Mouse (Mus musculus) limb, embryonic 12.5 days (tissue): ENCODE measurements around the gene Ruvbl1. TPM values are rescaled to one million over a fixed set of nuclear protein-coding genes. Genes with fewer than 3 reads are reported as not detected.

Source experiments
- ATAC-seq: fragments of 200-750 bp; cut with Nextera tagmentation; 2 replicates; pipeline ENCODE4 v1.8.0; 2017; ENCODE audit warnings: low read depth, moderate TSS enrichment; ENCODE audit not compliant: insufficient number of reproducible peaks, insufficient read depth, low FRiP score, low TSS enrichment
- H3K27ac ChIP-seq: fragments of 300-500 bp; sonication (generic); 2 replicates; pipeline ENCODE4 v1.5.1; 2016; ENCODE audit warnings: mild to moderate bottlenecking, moderate library complexity
- H3K27me3 ChIP-seq: fragments of 300-500 bp; sonication (generic); 2 replicates; pipeline ENCODE4 v1.6.1; 2016; ENCODE audit warnings: mild to moderate bottlenecking, moderate library complexity
- H3K36me3 ChIP-seq: fragments of 300-500 bp; sonication (generic); 2 replicates; pipeline ENCODE4 v1.6.1; 2016; ENCODE audit warnings: mild to moderate bottlenecking, moderate library complexity
- H3K4me1 ChIP-seq: fragments of 300-500 bp; sonication (generic); replicated peaks from 2 replicates; pipeline ENCODE4 v1.6.1; 2016
- H3K4me2 ChIP-seq: fragments of 300-500 bp; sonication (generic); 2 replicates; pipeline ENCODE4 v1.6.1; 2016; ENCODE audit warnings: mild to moderate bottlenecking, moderate library complexity
- H3K4me3 ChIP-seq: fragments of 300-500 bp; sonication (generic); replicated peaks from 2 replicates; pipeline ENCODE4 v1.5.1; 2016; ENCODE audit warnings: mild to moderate bottlenecking
- H3K9ac ChIP-seq: fragments of 300-500 bp; sonication (generic); replicated peaks from 2 replicates; pipeline ENCODE4 v1.6.1; 2016; ENCODE audit warnings: mild to moderate bottlenecking, moderate library complexity
- H3K9me3 ChIP-seq: fragments of 300-500 bp; sonication (generic); 2 replicates; pipeline ENCODE4 v1.6.1; 2016; ENCODE audit warnings: mild to moderate bottlenecking, moderate library complexity
- WGBS: fragments of 180-500 bp; shearing (Covaris S2); methylation state at CpG from one replicate; pipeline ENCODE4 v1.1.7; 2016; 5-methylcytosine and 5-hydroxymethylcytosine counted together
- polyA plus RNA-seq: library from polyadenylated mRNA; unstranded; fragments of >200 nt; fragmentation: Nextera tagmentation; extraction: Ambion mirVana; gene quantifications from 2 replicates; pipeline ENCODE4 v1.2.1, GENCODE M21; 2016

The Ruvbl1 gene
- polyA plus RNA-seq, 1 experiment from 2014 or later: 161 TPM

DNA sequence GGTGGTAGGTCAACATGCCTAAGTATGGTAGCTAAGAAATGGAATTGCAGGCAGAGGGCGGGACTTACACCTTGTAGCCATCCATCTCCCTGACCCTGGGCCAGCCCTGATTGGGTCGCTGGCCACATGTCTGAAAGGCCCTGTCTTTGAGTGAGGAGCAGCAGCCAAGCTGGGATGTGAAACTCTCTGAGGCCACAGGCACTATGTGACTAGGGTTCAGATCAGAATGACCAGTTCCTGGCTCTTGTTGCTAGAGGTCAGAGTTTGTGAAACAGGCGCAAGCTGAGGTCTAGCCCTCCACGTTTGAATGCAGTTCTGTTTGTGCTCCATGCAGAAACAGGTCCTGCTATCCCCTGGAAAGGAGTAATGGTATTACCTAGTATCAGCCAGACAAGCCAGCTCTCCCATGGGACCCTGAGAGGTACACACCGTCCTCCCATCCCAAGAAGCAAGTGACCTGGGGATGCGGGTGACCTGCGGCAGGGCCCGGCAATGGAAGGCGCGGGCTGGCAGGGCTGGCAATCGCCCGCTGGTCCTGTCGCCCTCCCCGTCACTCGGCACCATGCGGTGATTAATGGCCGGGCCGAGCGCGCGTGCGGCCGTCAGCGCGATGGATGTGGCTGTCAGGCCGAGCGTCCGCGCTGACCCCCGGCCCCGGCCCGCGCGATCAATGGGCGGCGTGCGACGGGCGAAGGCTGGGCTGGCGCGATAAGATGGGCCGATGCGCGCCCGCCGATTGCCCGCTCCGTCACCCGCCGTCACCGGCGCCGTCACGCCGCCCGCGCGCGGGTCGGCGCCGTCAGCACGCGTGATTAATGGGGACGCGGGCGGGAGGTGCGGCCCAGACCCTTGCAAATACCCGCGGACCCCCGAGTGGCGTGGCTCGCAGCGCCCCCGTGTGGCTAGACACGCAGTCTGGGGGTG is 34.5 kb downstream of the Ruvbl1 start:
- Histone ChIP-seq H3K27ac (no peak overlapping the region), H3K27me3 (peaks cover 8% of the 10 kb centered on the region; the same call in 1 of the 2 replicates), H3K4me2 (peak overlapping the region; percentile 98), H3K9me3 (no peaks in the 10 kb centered on the region), H3K4me3 (peak overlapping the region; percentile 59), H3K36me3 (peaks cover 59% of the 10 kb centered on the region), H3K9ac (peak overlapping the region; percentile 74), H3K4me1 (peaks cover 8% of the 10 kb centered on the region)
- ATAC-seq: peak; percentile 63
- WGBS: 2% methylated on average over 76 of the region's 76 CpGs

DNA sequence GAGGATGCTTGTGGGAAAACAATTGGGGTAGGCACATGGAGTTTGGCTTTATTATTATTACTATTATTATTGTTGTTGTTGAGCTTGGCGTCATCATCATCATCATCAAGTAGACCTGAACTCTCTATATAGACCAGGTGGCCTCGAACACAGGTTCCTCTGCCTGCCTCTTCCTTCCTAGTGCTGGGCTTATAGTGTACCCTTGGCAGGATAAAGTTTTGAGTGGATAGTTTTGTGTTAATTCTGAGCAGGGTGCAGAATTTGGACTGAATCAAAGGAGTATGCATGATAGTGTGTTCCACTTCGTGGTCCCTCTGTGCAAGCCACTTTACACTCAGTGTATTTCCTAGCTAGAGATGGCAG is 35.2 kb downstream of the Ruvbl1 start:
- no peak for ATAC-seq
- Histone ChIP-seq H3K4me1 (peaks cover 8% of the 10 kb centered on the region), H3K27ac (no peak overlapping the region), H3K36me3 (peaks cover 65% of the 10 kb centered on the region), H3K9me3 (no peaks in the 10 kb centered on the region), H3K4me3 (peak overlapping the region; percentile 59), H3K4me2 (peak overlapping the region; percentile 98), H3K27me3 (peaks cover 8% of the 10 kb centered on the region; the same call in 1 of the 2 replicates), H3K9ac (no peak overlapping the region)
- 12% methylated on average over 3 of the region's 3 CpGs for WGBS

DNA sequence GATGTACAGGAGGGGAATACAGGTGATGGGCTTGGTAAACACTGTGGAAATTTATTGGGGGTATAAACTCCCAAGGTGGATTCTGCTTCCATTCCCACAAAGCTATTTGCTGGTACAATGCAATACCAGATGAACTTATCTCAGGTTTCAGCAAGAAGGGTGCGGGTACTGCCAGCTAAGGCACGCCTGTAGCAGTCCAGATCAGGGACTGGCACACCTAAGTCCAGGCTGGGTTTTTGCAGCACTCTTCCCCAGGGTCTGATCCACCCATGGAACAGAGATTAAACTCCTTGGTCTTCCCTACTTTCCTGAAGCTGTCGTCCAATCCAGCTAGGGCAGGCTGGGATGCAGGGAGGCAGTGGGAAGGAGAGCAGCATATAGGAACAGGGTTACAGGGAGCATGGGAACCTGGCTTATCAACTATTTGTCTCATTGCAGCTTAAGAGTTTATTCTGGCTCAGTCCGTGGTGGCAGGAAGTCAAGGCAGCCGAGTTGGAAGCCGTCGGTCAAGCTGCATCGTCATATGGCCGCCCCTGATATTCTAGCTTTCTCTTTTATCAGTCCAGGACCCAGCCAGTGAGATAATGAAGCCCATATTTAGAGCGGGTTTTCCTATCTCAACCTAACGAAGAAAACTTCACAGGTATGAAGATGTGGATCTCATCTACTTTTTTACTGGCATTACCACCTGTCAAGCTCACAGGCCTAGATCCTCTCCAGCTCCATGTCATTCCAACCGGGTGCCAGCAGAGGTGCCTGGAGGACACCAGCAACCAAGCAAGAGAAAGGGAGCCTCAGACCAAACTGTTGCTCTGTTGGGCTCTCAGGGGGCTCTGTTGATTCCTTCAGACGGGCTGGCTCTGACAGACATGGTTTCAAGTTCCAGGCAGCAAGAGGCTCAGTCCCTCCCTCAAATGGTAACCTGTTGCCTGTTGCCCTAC is 37.1 kb downstream of the Ruvbl1 start:
- no peak overlapping the region for H3K9ac ChIP-seq
- H3K4me2 ChIP-seq: no peak overlapping the region
- H3K9me3 ChIP-seq: no peaks in the 10 kb centered on the region
- peaks cover 8% of the 10 kb centered on the region; the same call in 1 of the 2 replicates for H3K27me3 ChIP-seq
- peaks cover 67% of the 10 kb centered on the region for H3K36me3 ChIP-seq
- no peak overlapping the region for H3K27ac ChIP-seq
- peaks cover 8% of the 10 kb centered on the region for H3K4me1 ChIP-seq
- ATAC-seq: no peak
- WGBS: 80% methylated on average over 13 of the region's 13 CpGs
- H3K4me3 ChIP-seq: no peak overlapping the region

DNA sequence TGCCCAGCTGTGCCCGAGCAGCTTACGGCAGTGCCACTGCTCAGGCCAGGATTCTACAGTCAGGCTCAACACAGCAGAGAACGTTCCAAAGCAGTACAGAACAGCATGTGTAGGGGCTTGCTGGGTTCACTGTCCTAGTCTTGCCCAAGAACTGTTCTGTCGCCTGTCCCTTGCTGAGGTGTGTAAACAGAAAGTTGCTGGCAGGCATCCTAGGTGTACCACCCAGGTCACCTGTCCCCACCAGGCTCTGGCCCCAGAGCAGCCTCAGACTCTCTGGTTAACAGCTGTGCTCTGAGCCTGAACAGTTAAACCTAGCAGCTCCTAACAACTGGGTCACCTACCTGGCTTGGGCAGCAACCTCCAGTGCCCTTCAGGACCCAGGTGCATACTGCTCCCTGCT is 37.8 kb downstream of the Ruvbl1 start:
- Histone ChIP-seq H3K9ac (no peak overlapping the region), H3K9me3 (no peaks in the 10 kb centered on the region), H3K4me3 (no peak overlapping the region), H3K4me2 (no peak overlapping the region), H3K36me3 (peaks cover 68% of the 10 kb centered on the region), H3K27ac (no peak overlapping the region), H3K27me3 (peaks cover 8% of the 10 kb centered on the region; the same call in 1 of the 2 replicates), H3K4me1 (peaks cover 8% of the 10 kb centered on the region)
- WGBS: 84% methylated on average over 4 of the region's 4 CpGs
- ATAC-seq: no peak

DNA sequence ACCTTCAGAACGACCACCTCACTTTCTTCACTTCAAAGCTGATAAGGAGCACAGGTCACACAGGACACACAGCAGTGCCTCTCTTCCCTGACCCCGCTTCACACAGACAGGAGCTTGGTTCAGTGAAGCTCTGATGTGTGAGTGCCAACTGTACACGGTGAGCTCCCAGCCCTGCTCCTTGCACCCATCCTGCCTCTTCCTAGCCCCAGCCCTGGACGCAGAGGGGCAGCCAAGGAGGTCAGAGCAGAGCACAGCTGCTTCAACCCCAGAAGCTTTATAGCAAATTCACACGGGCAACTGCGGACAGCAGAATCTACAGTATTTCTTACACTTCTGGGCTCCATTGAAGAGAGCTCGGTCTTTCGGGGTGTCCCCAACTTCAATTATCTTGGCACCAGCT is 48.8 kb downstream of the Ruvbl1 start:
- H3K36me3 ChIP-seq: peaks cover 76% of the 10 kb centered on the region
- H3K27me3 ChIP-seq: no peaks in the 10 kb centered on the region
- 89% methylated on average over 8 of the region's 8 CpGs for WGBS
- peaks cover 9% of the 10 kb centered on the region for H3K4me1 ChIP-seq
- no peak for ATAC-seq
- H3K27ac ChIP-seq: no peak overlapping the region
- no peak overlapping the region for H3K4me2 ChIP-seq
- 0 out of 2 replicates have a peak, but pooled peaks cover 4% of the 10 kb centered on the region for H3K9me3 ChIP-seq
- no peak overlapping the region for H3K4me3 ChIP-seq
- no peak overlapping the region for H3K9ac ChIP-seq

DNA sequence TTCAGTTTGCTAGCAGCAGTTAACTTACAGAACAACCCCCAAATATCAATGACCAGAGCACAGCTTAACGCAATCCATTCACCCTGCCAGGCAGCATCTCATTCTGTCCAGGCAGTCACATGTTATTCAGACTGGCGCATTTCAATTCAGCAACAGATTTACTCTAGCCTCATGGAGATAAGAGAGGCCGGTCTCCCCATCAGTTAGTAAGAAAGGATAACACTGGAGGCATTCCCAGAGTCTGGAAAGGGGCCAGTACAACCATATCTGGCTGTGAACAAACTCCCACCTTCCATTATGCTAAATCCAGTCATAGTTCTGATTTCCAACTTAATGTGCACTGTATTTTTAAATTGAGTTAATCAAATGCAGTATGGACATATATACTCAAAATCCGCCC is 49.3 kb downstream of the Ruvbl1 start:
- 91% methylated on average over 4 of the region's 4 CpGs for WGBS
- no peak overlapping the region for H3K9ac ChIP-seq
- H3K27me3 ChIP-seq: no peaks in the 10 kb centered on the region
- H3K9me3 ChIP-seq: 0 out of 2 replicates have a peak, but pooled peaks cover 4% of the 10 kb centered on the region
- H3K27ac ChIP-seq: no peak overlapping the region
- H3K4me3 ChIP-seq: no peak overlapping the region
- H3K4me1 ChIP-seq: peaks cover 12% of the 10 kb centered on the region
- no peak for ATAC-seq
- H3K36me3 ChIP-seq: peaks cover 70% of the 10 kb centered on the region
- no peak overlapping the region for H3K4me2 ChIP-seq

DNA sequence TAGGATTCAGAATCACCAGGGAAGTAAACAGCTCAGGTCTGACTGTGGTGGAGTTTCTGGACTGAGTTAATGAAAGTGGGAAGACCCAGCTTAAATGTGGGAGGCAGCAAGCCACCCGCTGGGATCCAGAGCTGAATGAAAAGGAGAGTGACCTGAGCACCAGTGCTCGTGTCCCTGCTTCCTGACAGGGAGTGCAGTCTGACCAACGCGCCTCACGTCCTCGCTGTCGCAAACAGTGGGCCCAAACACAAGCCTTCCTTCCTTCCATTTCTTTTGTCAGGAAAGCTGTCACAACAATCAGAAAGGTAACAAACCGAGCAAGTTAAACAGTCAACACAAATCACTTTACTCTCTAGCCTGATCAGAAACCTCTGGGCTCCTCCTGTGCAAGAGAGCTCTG is 50.8 kb downstream of the Ruvbl1 start:
- H3K9ac ChIP-seq: no peak overlapping the region
- no peak for ATAC-seq
- 94% methylated on average over 8 of the region's 8 CpGs for WGBS

DNA sequence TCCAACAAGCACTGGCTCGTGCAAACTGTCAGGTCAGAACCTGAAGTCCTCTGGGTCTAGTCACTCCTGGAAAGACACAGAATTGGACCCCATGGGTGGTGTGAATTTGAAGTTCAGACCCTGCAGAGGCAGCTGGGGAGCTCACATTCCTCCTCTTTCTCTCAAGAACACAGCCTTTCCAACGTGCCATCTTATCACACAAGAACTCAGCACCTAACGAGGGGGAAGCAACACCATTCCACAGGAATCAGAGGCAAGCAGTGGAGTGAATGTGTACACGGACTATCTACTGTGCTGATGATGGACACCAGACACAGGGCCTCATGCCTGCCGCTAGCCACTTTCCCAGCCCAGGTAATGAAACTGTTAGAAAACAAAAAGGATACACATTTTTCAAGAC is 51.5 kb downstream of the Ruvbl1 start:
- no peak for ATAC-seq
- Histone ChIP-seq H3K9ac (peak overlapping the region; percentile 44; the same call in 1 of the 2 replicates), H3K4me1 (peaks cover 14% of the 10 kb centered on the region), H3K27me3 (no peaks in the 10 kb centered on the region), H3K27ac (no peak overlapping the region), H3K36me3 (peaks cover 49% of the 10 kb centered on the region), H3K9me3 (no peaks in the 10 kb centered on the region), H3K4me3 (peak overlapping the region; percentile 27), H3K4me2 (peak overlapping the region; percentile 92)
- whole genome bisulfite sequencing: 81% methylated on average over 5 of the region's 5 CpGs

More for the DNA sequence above, 50.8 kb downstream of the Ruvbl1 start:
- no peak overlapping the region for H3K4me3 ChIP-seq
- peaks cover 14% of the 10 kb centered on the region for H3K4me1 ChIP-seq
- H3K4me2 ChIP-seq: no peak overlapping the region
- H3K27me3 ChIP-seq: no peaks in the 10 kb centered on the region
- peaks cover 56% of the 10 kb centered on the region for H3K36me3 ChIP-seq
- no peaks in the 10 kb centered on the region for H3K9me3 ChIP-seq
- H3K27ac ChIP-seq: no peak overlapping the region

DNA sequence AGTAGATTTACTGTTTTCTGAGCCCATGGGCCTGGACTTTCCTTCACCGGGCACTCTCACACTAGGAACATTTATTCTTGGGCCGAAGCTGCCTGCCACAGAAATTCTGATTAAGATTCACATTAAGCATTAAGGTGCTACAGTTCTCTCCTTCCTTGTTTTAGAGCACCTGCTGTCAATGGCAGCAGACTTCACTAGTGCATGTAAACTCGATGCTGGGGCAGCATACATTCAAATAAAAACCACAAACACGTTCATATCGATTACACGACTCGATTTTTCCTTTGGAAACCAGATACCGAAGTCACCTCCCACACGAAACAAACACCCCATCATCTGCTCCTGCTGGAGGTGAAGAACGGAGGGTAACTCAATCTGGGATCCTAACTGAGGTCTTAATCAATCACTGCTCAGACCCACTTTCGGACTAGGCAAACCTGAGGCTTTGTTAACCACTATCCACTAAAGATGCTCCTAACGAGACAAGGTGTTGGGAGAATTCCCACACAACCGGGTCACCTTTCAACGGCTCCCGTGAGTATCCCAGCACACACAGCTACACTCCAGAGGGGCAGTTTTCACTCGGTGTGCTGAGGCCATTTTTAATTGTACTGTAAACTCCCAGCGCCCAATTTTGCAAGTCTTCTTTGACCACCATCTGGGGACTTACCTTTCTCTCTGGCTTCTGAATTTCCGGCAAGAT is 52.6 kb downstream of the Ruvbl1 start:
- peak overlapping the region; percentile 95 for H3K4me3 ChIP-seq
- peaks cover 14% of the 10 kb centered on the region for H3K4me1 ChIP-seq
- peak overlapping the region; percentile 92 for H3K4me2 ChIP-seq
- peak overlapping the region; percentile 92 for H3K9ac ChIP-seq
- no peaks in the 10 kb centered on the region for H3K27me3 ChIP-seq
- whole genome bisulfite sequencing: 12% methylated on average over 18 of the region's 18 CpGs
- no peak for ATAC-seq
- H3K27ac ChIP-seq: peak overlapping the region; percentile 64; the same call in 1 of the 2 replicates
- no peaks in the 10 kb centered on the region for H3K9me3 ChIP-seq
- H3K36me3 ChIP-seq: peaks cover 37% of the 10 kb centered on the region

DNA sequence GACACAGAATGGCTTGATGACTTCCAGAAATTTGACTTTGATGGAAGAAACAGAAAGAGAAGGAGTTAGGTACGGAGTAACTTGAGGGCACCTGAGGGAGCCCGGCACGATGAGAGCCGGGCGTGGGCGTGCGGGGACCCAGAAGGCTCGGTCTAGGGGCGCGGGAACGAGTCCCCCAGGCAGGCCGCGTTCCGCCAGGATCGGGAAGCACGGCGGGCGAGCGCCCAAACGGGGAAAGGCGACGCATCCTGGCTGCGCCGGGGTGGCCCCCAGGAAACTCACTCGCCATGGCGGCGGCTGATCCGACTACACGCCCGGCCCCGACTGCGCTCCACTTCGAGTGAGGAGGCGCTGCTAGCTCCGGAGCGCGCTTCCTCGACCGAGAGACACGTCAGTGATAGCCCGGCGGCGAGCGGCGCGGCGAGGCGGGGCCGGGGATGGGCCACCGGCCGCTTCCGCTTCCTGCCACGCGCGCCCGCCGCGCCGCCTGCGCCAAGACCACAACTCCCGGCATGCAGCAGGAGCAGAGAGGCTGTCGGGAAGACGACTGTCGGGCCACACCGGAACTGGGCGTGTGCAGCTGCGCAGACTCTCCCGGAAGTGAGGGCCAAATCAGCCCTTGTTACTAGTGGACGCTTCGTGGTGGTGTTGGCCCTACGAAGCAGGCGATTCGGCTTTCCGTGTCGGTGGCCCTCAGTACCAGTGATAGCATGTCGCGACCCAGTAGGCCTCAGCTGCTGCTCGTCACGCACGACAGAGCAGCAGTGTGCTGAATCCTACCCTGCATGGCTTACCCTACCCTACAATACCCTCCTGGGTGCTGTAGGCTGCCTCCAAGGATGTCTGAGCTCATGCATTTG is 53.4 kb downstream of the Ruvbl1 start, which contains the start of gene Sec61a1:
Sec61a1 (minus strand) TSS at position 502 of the 860 bp plus-strand sequence.
- ATAC-seq: peak; percentile 97
- Histone ChIP-seq H3K4me2 (peak within 1 kb of the TSS; percentile 92), H3K4me1 (peaks cover 14% of the 10 kb centered on the region), H3K36me3 (peaks cover 31% of the 10 kb centered on the region), H3K27me3 (no peaks in the 10 kb centered on the region), H3K27ac (peak within 1 kb of the TSS; percentile 85), H3K4me3 (peak within 1 kb of the TSS; percentile 95), H3K9me3 (no peaks in the 10 kb centered on the region), H3K9ac (peak within 1 kb of the TSS; percentile 92)
- under 1% methylated on average over 80 of the region's 80 CpGs for WGBS
